Mouse (Mus musculus): ENCODE data around the gene Olfr419. TPM values are rescaled to one million over a fixed set of nuclear protein-coding genes. Genes with fewer than 3 reads are reported as not detected.

Gene Olfr419
- not detected for total RNA-seq (2021)
- not detected in 2 replicates for polyA plus RNA-seq (2012; rRNA removed)
- long read RNA-seq, result 0 reads

- no peak for DNase-seq
Observed at GRCm38 (mm10) chr1:174251961-174252360, at the start of gene Olfr419. TSS of gene Olfr419 (minus strand) at chr1:174252061.

- no peak for DNase-seq
Observed at GRCm38 (mm10) chr1:174270643-174271042, 18.8 kb upstream of the Olfr419 start.

GRCm38 (mm10) chr1:174269162-174269561, 17.3 kb upstream of the Olfr419 start:
- no peak for DNase-seq

- DNase-seq, result no peak
Observed at GRCm38 (mm10) chr1:174267816-174268215, 16.0 kb upstream of the Olfr419 start.

GRCm38 (mm10) chr1:174250376-174250775, 1.5 kb downstream of the Olfr419 start:
- DNase-seq, result no peak

GRCm38 (mm10) chr1:174247170-174247569, 4.7 kb downstream of the Olfr419 start:
- DNase-seq, result no peak

GRCm38 (mm10) chr1:174246080-174246479, 5.8 kb downstream of the Olfr419 start:
- no peak for DNase-seq

- DNase-seq, result no peak
Observed at GRCm38 (mm10) chr1:174244621-174245020, 7.2 kb downstream of the Olfr419 start.

- no peak for DNase-seq
Observed at GRCm38 (mm10) chr1:174239916-174240315, 11.9 kb downstream of the Olfr419 start.

GRCm38 (mm10) chr1:174216528-174217204, 35.2 kb downstream of the Olfr419 start:
- no peak for DNase-seq

GRCm38 (mm10) chr1:174215270-174216038, 36.4 kb downstream of the Olfr419 start:
- DNase-seq, result no peak

- DNase-seq, result no peak
Observed at GRCm38 (mm10) chr1:174212286-174212685, 39.6 kb downstream of the Olfr419 start.

GRCm38 (mm10) chr1:174204699-174205098, 47.2 kb downstream of the Olfr419 start:
- DNase-seq, result no peak

Other genes with a start within 250 kb of the Olfr419 start
- 1 to 10 TPM; 6.7 to 8.6 TPM for gene Ifi205, start 220.3 kb downstream of the Olfr419 start, total RNA-seq (2021)
- gene Ifi205, start 220.3 kb downstream of the Olfr419 start, polyA plus RNA-seq (2012; rRNA removed), result 0.02 TPM in 1 of 2 replicates, not detected in the other
- gene Olfr433, start 211.4 kb downstream of the Olfr419 start, total RNA-seq (2021), result not detected
- gene Olfr433, start 211.4 kb downstream of the Olfr419 start, polyA plus RNA-seq (2012; rRNA removed), result 0.13 TPM in 1 of 2 replicates, not detected in the other
- gene Olfr432, start 202.9 kb downstream of the Olfr419 start, total RNA-seq (2021), result not detected
- 0.15 TPM in 1 of 2 replicates, not detected in the other for gene Olfr432, start 202.9 kb downstream of the Olfr419 start, polyA plus RNA-seq (2012; rRNA removed)
- gene Olfr430, start 185.5 kb downstream of the Olfr419 start, total RNA-seq (2021), result not detected
- not detected in 2 replicates for gene Olfr430, start 185.5 kb downstream of the Olfr419 start, polyA plus RNA-seq (2012; rRNA removed)
- gene Olfr429, start 167.7 kb downstream of the Olfr419 start, total RNA-seq (2021), result not detected
- not detected in 2 replicates for gene Olfr429, start 167.7 kb downstream of the Olfr419 start, polyA plus RNA-seq (2012; rRNA removed)
- not detected for gene Olfr427, start 155.2 kb downstream of the Olfr419 start, total RNA-seq (2021)
- not detected in 2 replicates for gene Olfr427, start 155.2 kb downstream of the Olfr419 start, polyA plus RNA-seq (2012; rRNA removed)
- gene Olfr231, start 130.9 kb downstream of the Olfr419 start, total RNA-seq (2021), result not detected
- not detected in 2 replicates for gene Olfr231, start 130.9 kb downstream of the Olfr419 start, polyA plus RNA-seq (2012; rRNA removed)
- not detected for gene Olfr424, start 120.5 kb downstream of the Olfr419 start, total RNA-seq (2021)
- not detected in 2 replicates for gene Olfr424, start 120.5 kb downstream of the Olfr419 start, polyA plus RNA-seq (2012; rRNA removed)
- not detected for gene Olfr420, start 96.4 kb downstream of the Olfr419 start, total RNA-seq (2021)
- not detected in 2 replicates for gene Olfr420, start 96.4 kb downstream of the Olfr419 start, polyA plus RNA-seq (2012; rRNA removed)
- gene Spta1, start 79.3 kb downstream of the Olfr419 start, total RNA-seq (2021), result under 1 TPM; 0.46 to 0.52 TPM
- gene Spta1, start 79.3 kb downstream of the Olfr419 start, polyA plus RNA-seq (2012; rRNA removed), result 0.02 TPM in 1 of 2 replicates, not detected in the other
- gene Mptx1, start 78.5 kb upstream of the Olfr419 start, total RNA-seq (2021), result not detected
- not detected in 2 replicates for gene Mptx1, start 78.5 kb upstream of the Olfr419 start, polyA plus RNA-seq (2012; rRNA removed)
- not detected for gene Olfr417, start 113.1 kb upstream of the Olfr419 start, total RNA-seq (2021)
- not detected in 2 replicates for gene Olfr417, start 113.1 kb upstream of the Olfr419 start, polyA plus RNA-seq (2012; rRNA removed)
- not detected for gene Olfr248, start 139.0 kb upstream of the Olfr419 start, total RNA-seq (2021)
- gene Olfr248, start 139.0 kb upstream of the Olfr419 start, polyA plus RNA-seq (2012; rRNA removed), result not detected in 2 replicates
- not detected for gene Olfr414, start 172.0 kb upstream of the Olfr419 start, total RNA-seq (2021)
- gene Olfr414, start 172.0 kb upstream of the Olfr419 start, polyA plus RNA-seq (2012; rRNA removed), result not detected in 2 replicates
- gene Olfr220, start 190.0 kb upstream of the Olfr419 start, total RNA-seq (2021), result not detected
- gene Olfr220, start 190.0 kb upstream of the Olfr419 start, polyA plus RNA-seq (2012; rRNA removed), result not detected in 2 replicates
- gene Fmn2, start 249.8 kb upstream of the Olfr419 start, total RNA-seq (2021), result 1 to 10 TPM; 3.9 TPM
- gene Fmn2, start 249.8 kb upstream of the Olfr419 start, polyA plus RNA-seq (2012; rRNA removed), result 0.45 and 0.52 TPM in 2 replicates

All from adrenal gland, adult 2 months (tissue).